Mouse (Mus musculus) midbrain, postnatal 0 days (tissue): ENCODE measurements around the gene Vmn1r4. TPM values are rescaled to one million over a fixed set of nuclear protein-coding genes. Genes with fewer than 3 reads are reported as not detected.
A peak's percentile ranks its signal among the peaks of the same experiment; 100 is the strongest.

Source experiments
- ATAC-seq: fragments of 200-750 bp; cut with Nextera tagmentation; 2 replicates; pipeline ENCODE4 v1.8.0; 2017; ENCODE audit warnings: moderate number of reproducible peaks, mild to moderate bottlenecking, moderate TSS enrichment, moderate library complexity; ENCODE audit not compliant: low FRiP score
- DNase-seq: peaks from one replicate; pipeline ENCODE4 v3.0.0-alpha.2; 2015; ENCODE audit warnings: low spot score
- H3K27ac ChIP-seq: fragments of 300-500 bp; sonication (generic); 2 replicates; pipeline ENCODE4 v1.5.1; 2014; ENCODE audit warnings: low read depth, mild to moderate bottlenecking, low read length, mixed read lengths
- H3K27me3 ChIP-seq: fragments of 300-500 bp; sonication (generic); 2 replicates; pipeline ENCODE4 v1.6.1; 2014; ENCODE audit warnings: low read length, control low read depth, mixed read lengths; ENCODE audit not compliant: insufficient read depth
- H3K36me3 ChIP-seq: fragments of 300-500 bp; sonication (generic); 2 replicates; pipeline ENCODE4 v1.6.1; 2014; ENCODE audit warnings: low read length, control low read depth, mixed read lengths; ENCODE audit not compliant: insufficient read depth
- H3K4me1 ChIP-seq: fragments of 300-500 bp; sonication (generic); 2 replicates; pipeline ENCODE4 v1.6.1; 2014; ENCODE audit warnings: mild to moderate bottlenecking, control low read depth, antibody characterized with exemption, low read length, mixed read lengths; ENCODE audit not compliant: insufficient read depth
- H3K4me2 ChIP-seq: fragments of 300-500 bp; sonication (generic); 2 replicates; pipeline ENCODE4 v1.6.1; 2014; ENCODE audit warnings: low read depth, mild to moderate bottlenecking, low read length, mixed read lengths; ENCODE audit not compliant: poor library complexity, severe bottlenecking
- H3K4me3 ChIP-seq: fragments of 300-500 bp; sonication (generic); 2 replicates; pipeline ENCODE4 v1.5.1; 2014; ENCODE audit warnings: low read depth, mild to moderate bottlenecking, low read length, moderate library complexity
- H3K9ac ChIP-seq: fragments of 300-500 bp; sonication (generic); replicated peaks from 2 replicates; pipeline ENCODE4 v1.6.1; 2014; ENCODE audit warnings: mild to moderate bottlenecking, low read length, moderate library complexity, mixed read lengths; ENCODE audit not compliant: poor library complexity, severe bottlenecking
- H3K9me3 ChIP-seq: fragments of 300-500 bp; sonication (generic); 2 replicates; pipeline ENCODE4 v1.6.1; 2016; ENCODE audit warnings: low read length, control low read depth
- CTCF ChIP-seq: IDR thresholded peaks from 2 replicates; pipeline ENCODE4 v1.5.1; 2016; ENCODE audit warnings: antibody characterized with exemption, mild to moderate bottlenecking
- WGBS: fragments of 180-500 bp; shearing (Covaris S2); extraction: QIAGEN DNeasy Blood & Tissue Kit; methylation state at CpG from one replicate; pipeline ENCODE4 v1.1.7; 2014; 5-methylcytosine and 5-hydroxymethylcytosine counted together
- polyA plus RNA-seq: library from polyadenylated mRNA; unstranded; fragments of >200 nt; fragmentation: Nextera tagmentation; extraction: Ambion mirVana; gene quantifications from 2 replicates; pipeline ENCODE4 v1.2.1, GENCODE M21; 2015
- total RNA-seq: library from RNA; depleted of rRNA; stranded (reverse); fragments of >200 nt; gene quantifications from 2 replicates; pipeline ENCODE4 v1.2.3, GENCODE M21; 2014

The Vmn1r4 gene
- total and polyA plus RNA-seq, 2 experiments from 2014 or later: 0.33 to 0.46 TPM

DNA sequence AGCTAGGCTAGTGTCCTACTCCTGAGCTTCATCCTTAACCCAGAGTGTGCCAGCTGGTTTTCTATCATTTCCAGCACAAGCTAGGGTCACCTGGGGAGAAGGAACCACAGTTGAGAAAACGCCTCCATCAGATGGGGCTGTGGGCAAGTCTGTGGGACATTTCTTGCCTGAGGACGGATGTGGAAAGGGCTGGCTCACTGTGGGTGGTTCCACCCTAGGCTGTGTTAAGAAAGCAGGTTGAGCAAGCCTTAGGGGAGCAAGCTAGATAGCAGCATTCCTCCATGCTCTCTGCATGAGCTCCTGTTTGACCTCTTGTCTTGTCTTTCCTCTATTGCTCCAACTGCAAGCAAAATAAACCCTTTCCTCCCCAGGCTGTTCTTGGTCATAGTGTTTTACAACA, 33.1 kb upstream of the Vmn1r4 start:
- H3K36me3 ChIP-seq: peaks cover 33% of the 10 kb centered on the region
- no peak overlapping the region for H3K27ac ChIP-seq
- H3K4me3 ChIP-seq: no peak overlapping the region
- TF ChIP-seq CTCF: no peak
- H3K9ac ChIP-seq: no peak overlapping the region
- H3K4me1 ChIP-seq: no peaks in the 10 kb centered on the region
- H3K9me3 ChIP-seq: no peaks in the 10 kb centered on the region
- no peak for ATAC-seq
- no peaks in the 10 kb centered on the region for H3K27me3 ChIP-seq
- 87% methylated on average over 2 of the region's 2 CpGs for WGBS
- no peak overlapping the region for H3K4me2 ChIP-seq
- DNase-seq: no peak

DNA sequence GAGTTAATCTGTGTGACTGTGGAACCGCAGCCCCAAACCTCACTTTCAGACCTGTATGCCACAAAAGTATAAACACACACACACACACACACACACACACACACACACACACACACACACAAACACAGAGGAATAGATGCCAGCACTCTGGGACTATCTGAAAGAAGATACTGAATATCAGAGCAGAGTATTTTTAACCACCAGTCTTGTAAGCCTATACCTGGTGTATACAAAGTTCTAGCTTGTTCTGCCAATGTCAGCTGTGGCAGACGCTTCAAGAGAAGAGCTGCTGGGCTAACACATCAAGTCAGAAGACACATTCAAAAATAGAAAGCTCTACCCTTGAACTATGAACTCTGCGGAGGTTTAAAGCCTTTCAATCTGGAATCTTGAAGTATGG, 24.2 kb upstream of the Vmn1r4 start:
- H3K4me1 ChIP-seq: peaks cover 3% of the 10 kb centered on the region; the same call in 1 of the 2 replicates
- no peak for TF ChIP-seq CTCF
- H3K9me3 ChIP-seq: no peaks in the 10 kb centered on the region

DNA sequence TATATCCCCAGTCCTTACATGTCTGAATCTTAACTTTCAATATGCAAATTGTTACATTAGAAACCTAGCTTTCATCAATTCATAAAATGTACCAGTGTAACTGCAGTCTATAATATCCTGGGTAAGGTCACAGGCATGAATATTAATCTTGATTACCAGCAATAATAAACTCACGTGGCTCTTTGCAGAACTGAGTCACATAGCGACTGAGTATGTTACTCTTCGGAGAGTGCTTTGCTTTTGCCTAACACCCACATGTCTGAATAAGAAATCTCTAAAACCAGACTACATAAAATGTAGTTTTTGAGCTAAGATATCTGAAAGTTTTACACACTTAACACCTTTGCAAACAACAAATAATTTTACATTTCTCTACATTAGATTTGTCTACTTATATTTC, 22.5 kb upstream of the Vmn1r4 start:
- Histone ChIP-seq H3K4me3 (no peak overlapping the region), H3K4me2 (no peak overlapping the region), H3K27me3 (no peaks in the 10 kb centered on the region), H3K27ac (no peak overlapping the region), H3K9me3 (no peaks in the 10 kb centered on the region), H3K36me3 (no peaks in the 10 kb centered on the region), H3K4me1 (peaks cover 3% of the 10 kb centered on the region; the same call in 1 of the 2 replicates), H3K9ac (no peak overlapping the region)
- WGBS: 76% methylated on average over 3 of the region's 3 CpGs
- DNase-seq: no peak
- no peak for TF ChIP-seq CTCF
- no peak for ATAC-seq

More for the DNA sequence above, 24.2 kb upstream of the Vmn1r4 start:
- Histone ChIP-seq H3K27me3 (no peaks in the 10 kb centered on the region), H3K27ac (no peak overlapping the region), H3K4me3 (no peak overlapping the region), H3K36me3 (no peaks in the 10 kb centered on the region), H3K9ac (no peak overlapping the region), H3K4me2 (no peak overlapping the region)
- ATAC-seq: no peak
- DNase-seq: no peak
- 87% methylated on average over 3 of the region's 3 CpGs for WGBS

DNA sequence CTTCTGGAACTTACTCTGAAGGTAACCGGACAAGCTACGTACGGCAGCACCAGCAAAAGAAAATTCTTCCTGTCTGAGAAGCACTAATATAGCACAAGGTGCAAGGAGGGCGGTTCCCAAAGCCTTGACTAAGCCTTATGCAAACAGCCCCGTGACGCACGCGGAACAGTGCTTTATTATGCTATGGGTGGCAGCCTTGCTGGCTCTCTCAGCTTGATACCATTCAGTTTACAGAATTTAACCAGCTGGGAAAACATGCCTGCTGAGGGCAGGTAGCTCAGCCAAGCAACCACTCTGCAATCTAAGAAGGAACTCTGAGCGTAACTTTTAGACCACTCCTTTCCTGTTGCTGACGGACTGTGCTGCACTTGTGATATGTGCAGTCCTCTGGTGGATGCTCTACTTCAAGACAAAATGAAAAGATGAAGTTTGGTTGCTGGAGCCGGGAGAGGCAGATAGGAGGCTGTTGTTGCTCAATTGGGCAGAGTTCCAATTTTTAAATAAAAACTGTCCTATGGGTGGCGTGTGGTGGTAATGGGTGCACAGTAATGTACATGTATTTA, 21.9 kb upstream of the Vmn1r4 start:
- Histone ChIP-seq H3K9ac (no peak overlapping the region), H3K4me1 (peaks cover 3% of the 10 kb centered on the region; the same call in 1 of the 2 replicates), H3K4me2 (peak overlapping the region; percentile 16; the same call in 1 of the 2 replicates), H3K36me3 (no peaks in the 10 kb centered on the region), H3K27ac (no peak overlapping the region), H3K9me3 (no peaks in the 10 kb centered on the region), H3K27me3 (no peaks in the 10 kb centered on the region), H3K4me3 (no peak overlapping the region)
- no peak for TF ChIP-seq CTCF
- ATAC-seq (no peak), DNase-seq (peak; percentile 9)
- WGBS: 42% methylated on average over 12 of the region's 12 CpGs

DNA sequence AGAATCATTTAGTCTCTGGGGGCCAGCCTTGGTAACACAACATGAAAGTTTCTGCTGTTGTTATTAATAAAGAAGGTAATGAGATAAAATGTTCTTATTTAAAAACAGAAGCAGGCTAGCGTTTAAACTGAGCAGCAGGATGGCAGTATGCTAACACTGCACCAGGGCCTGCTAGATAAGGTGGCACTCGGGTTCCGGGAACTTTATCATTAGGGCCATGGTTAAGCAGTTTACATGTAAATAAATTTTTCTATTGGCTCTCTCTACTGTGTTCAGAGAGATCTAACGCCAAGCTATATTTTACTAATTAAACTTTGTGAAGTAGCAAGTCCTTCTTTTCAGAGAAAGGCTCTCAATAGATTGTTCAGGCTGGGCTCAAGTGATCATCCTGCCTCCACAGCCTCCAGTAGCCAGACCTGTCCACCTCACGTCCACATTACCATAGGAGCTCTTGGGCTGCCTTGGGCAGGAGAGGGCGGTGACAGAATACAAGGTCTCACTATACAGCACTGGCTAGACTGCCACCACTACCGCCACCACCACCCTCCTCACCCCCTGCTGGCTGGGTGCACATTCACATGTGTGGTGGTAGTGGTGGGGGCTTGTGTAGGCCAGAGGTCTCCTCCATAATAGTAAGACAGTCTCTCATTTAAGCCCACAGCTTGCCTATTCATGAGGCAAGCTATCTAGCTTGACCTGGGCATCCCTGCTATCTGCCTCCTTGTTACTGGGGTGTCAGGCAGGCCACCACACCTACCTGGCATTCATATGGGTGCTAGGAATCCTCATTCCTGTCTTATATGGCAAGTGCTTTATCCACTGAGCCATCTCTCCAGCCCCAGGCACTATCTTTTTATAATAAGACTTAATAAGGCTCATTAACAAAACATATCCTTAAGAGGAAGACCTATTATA, 21.0 kb upstream of the Vmn1r4 start:
- Histone ChIP-seq H3K27ac (no peak overlapping the region), H3K4me2 (no peak overlapping the region), H3K27me3 (no peaks in the 10 kb centered on the region), H3K36me3 (no peaks in the 10 kb centered on the region), H3K4me1 (peaks cover 3% of the 10 kb centered on the region; the same call in 1 of the 2 replicates), H3K9me3 (no peaks in the 10 kb centered on the region), H3K4me3 (no peak overlapping the region), H3K9ac (no peak overlapping the region)
- ATAC-seq: no peak
- WGBS: 83% methylated on average over 7 of the region's 7 CpGs
- no peak for TF ChIP-seq CTCF
- DNase-seq: no peak

DNA sequence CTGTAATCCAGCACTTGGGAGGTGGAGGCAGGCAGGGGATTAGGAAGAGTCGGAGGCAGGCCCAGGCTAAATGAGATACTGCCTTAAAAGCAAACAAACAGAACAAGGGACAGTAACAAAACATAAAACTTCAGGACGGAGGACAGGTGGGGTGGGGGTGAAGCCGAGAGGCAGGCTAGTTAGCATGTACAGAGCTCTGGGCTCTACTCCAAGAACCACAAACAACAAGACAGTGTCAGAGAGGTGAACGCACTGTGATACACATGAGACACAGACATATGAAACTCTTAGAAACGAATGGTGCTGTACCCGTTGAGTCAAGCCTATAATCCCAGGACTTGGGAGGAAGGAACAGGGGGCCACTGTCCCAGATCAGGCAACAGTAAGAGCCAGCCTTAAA, 20.0 kb upstream of the Vmn1r4 start:
- no peak for ATAC-seq
- no peak overlapping the region for H3K4me3 ChIP-seq
- peaks cover 3% of the 10 kb centered on the region; the same call in 1 of the 2 replicates for H3K4me1 ChIP-seq
- no peak for TF ChIP-seq CTCF
- H3K27ac ChIP-seq: no peak overlapping the region
- no peak overlapping the region for H3K9ac ChIP-seq
- H3K27me3 ChIP-seq: no peaks in the 10 kb centered on the region
- no peak for DNase-seq
- H3K9me3 ChIP-seq: no peaks in the 10 kb centered on the region
- H3K4me2 ChIP-seq: no peak overlapping the region
- WGBS: 53% methylated on average over 6 of the region's 6 CpGs
- no peaks in the 10 kb centered on the region for H3K36me3 ChIP-seq
